Mouse (Mus musculus): Measurements from ENCODE around the gene Rps11.

DNA sequence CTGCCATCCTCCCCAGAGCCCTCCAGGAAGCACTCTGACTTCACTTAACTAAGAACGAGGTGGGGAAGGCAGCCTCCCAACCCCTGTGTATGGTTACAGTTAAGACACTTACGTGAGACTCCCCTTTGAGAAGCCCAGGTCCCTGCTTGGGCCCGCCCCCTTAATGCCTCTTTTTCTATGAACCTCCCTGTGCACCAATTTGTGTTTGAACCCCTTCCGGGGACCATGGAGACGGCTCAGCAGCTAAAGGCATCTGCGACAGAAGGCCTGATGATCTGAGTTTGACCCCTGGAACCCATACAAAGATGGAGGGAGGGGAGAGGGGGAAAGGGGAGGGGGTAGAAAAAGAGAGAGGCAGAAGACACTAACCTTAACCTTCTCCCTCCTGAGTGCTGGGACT is 17.8 kb downstream of the Rps11 start:
- TF ChIP-seq POLR2A (IDR thresholded peaks at IDR 0.05; ENCODE audit: borderline replicate concordance, extremely low read depth, low read depth, low read length) (no peak), CTCF (IDR thresholded peaks at IDR 0.05; ENCODE audit: insufficient read depth, low read length) (no peak)
